In the genomic region with DNA sequence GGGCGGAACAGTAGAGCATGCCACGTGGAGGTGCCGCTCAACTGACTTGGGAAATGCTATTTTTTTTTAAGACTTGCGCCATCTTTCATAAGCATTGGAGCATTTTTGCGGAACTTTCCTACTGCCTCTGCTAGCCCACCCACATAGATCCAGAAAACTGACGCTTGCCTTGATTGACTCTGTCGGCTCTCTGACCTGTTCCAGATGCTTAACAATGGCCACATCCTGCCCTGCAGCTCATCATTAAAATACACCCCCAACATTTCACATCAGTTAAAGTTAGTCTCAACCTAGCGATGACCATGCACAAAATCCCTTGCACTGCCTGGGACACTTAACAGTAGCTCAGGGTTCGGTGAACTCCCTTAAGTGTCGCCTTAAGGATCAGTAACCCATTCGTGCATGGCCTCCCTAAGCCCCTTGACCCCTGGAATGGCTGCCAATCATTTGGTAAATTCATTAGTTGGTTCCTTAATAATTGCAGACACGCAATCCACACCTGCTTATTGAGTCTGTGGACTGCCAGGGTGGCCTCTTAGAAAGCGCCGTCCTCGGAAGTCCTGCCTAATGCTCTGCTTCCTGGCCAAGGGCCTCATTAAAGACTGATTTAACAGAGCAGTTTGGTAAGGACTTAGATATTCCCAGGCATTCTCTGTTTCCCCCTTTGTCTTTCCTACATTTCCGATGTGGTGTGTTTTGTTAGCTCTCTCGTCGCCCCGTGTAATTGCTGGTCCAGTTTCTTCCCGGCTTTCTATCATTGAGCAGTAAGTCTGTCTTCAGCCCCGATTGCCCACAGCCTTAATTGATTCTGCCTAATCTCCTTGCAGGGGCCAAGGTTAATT, we compare ENCODE assay signal across 19 mouse cellular contexts. TPM values are rescaled to one million over a fixed set of nuclear protein-coding genes. Genes with fewer than 3 reads are reported as not detected.
A peak's percentile ranks its signal among the peaks of the same experiment; 100 is the strongest.
DNase-seq lines count a peak whose midpoint lies in the region; ATAC-seq and TF ChIP-seq lines count a peak whose summit lies in the region.
"Had no signal": no experiment of that assay in that cellular context is flagged by ENCODE, and none has a peak within 500 bp of the region (broad histone marks: within the 10 kb centered on the region; RNA-seq: fewer than 3 reads in every experiment).

No protein-coding gene starts in this region.

- ATAC-seq in midbrain, embryonic 11.5 days (ENCODE audit: low FRiP score): no peak
- ATAC-seq in midbrain, embryonic 16.5 days: no peak
- no peak; the same call in 1 of the 2 replicates for ATAC-seq in embryonic facial prominence, embryonic 14.5 days (ENCODE audit: low read depth)
- no peak for ATAC-seq in intestine, embryonic 15.5 days
- ATAC-seq: hindbrain, embryonic 16.5 days; midbrain, embryonic 13.5 days had no signal

- WGBS in midbrain, embryonic 11.5 days: 51% methylated on average over 21 of the region's 21 CpGs
- WGBS in midbrain, embryonic 16.5 days: 38% methylated on average over 21 of the region's 21 CpGs
- 41% methylated on average over 21 of the region's 21 CpGs for WGBS in embryonic facial prominence, embryonic 14.5 days
- 68% methylated on average over 21 of the region's 21 CpGs for WGBS in intestine, embryonic 15.5 days

- peak; percentile 86 for DNase-seq in midbrain, embryonic 11.5 days (ENCODE audit: low spot score, missing footprints)
- peak; percentile 32 for DNase-seq in brain, embryonic 14.5 days (ENCODE audit: low read depth)
- DNase-seq in embryonic facial prominence, embryonic 14.5 days (ENCODE audit: low spot score): peak; percentile 17
- DNase-seq in mesoderm, embryonic 11.5 days (ENCODE audit: low read depth, low spot score): peak; percentile 39
- no peak for DNase-seq in thymus, postnatal 25 days
- DNase-seq: B cell, adult 2 months; cerebellum, adult 2 months; gastrocnemius, postnatal 10 days; heart, adult 18-20 months; kidney, adult 18-20 months; kidney, postnatal 14 days; liver, embryonic 13.5 days; lung, embryonic 14.5 days; lung, postnatal 36 days had no signal

- H3K9ac ChIP-seq in midbrain, embryonic 11.5 days (ENCODE audit: low read length): no peak overlapping the region
- no peak overlapping the region for H3K9ac ChIP-seq in midbrain, embryonic 16.5 days (ENCODE audit: low read depth, low read length)
- H3K9ac ChIP-seq in embryonic facial prominence, embryonic 14.5 days (ENCODE audit: low read depth, low read length): no peak overlapping the region
- no peak overlapping the region for H3K9ac ChIP-seq in intestine, embryonic 15.5 days
- H3K9ac ChIP-seq: heart, embryonic 13.5 days; liver, embryonic 13.5 days; lung, embryonic 14.5 days; midbrain, embryonic 13.5 days had no signal

- H3K27ac ChIP-seq in midbrain, embryonic 11.5 days (ENCODE audit: low read depth, low read length): no peak overlapping the region
- H3K27ac ChIP-seq in midbrain, embryonic 16.5 days (ENCODE audit: low read length): no peak overlapping the region
- H3K27ac ChIP-seq in embryonic facial prominence, embryonic 14.5 days (replicated peaks; ENCODE audit: low read depth, low read length): no peak overlapping the region
- H3K27ac ChIP-seq in intestine, embryonic 15.5 days: no peak overlapping the region
- H3K27ac ChIP-seq: heart, embryonic 13.5 days; liver, embryonic 13.5 days; midbrain, embryonic 13.5 days had no signal

- TF ChIP-seq CTCF in brain, embryonic 14.5 days (IDR thresholded peaks at IDR 0.05; ENCODE audit: borderline replicate concordance, extremely low read depth, insufficient read depth, insufficient read length): no peak

- peaks cover 4% of the 10 kb centered on the region; the same call in 1 of the 2 replicates for H3K27me3 ChIP-seq in midbrain, embryonic 11.5 days (ENCODE audit: control insufficient read depth, insufficient read depth, low read length)
- H3K27me3 ChIP-seq in midbrain, embryonic 16.5 days (ENCODE audit: control insufficient read depth, insufficient read depth, low read depth, low read length): no peaks in the 10 kb centered on the region
- H3K27me3 ChIP-seq in embryonic facial prominence, embryonic 14.5 days (replicated peaks; ENCODE audit: control insufficient read depth, insufficient read depth, low read length): no peaks in the 10 kb centered on the region
- no peaks in the 10 kb centered on the region for H3K27me3 ChIP-seq in intestine, embryonic 15.5 days (replicated peaks)
- H3K27me3 ChIP-seq: liver, embryonic 13.5 days had no signal

- TF ChIP-seq POLR2A in brain, embryonic 14.5 days (IDR thresholded peaks at IDR 0.05; ENCODE audit: borderline replicate concordance, extremely low read depth, insufficient read depth, insufficient read length, poor library complexity, severe bottlenecking): no peak

- no peak overlapping the region for H3K4me3 ChIP-seq in midbrain, embryonic 11.5 days (ENCODE audit: low read depth, low read length)
- H3K4me3 ChIP-seq in midbrain, embryonic 16.5 days (ENCODE audit: low read depth, low read length): no peak overlapping the region
- H3K4me3 ChIP-seq in embryonic facial prominence, embryonic 14.5 days (ENCODE audit: low read depth, low read length): no peak overlapping the region
- H3K4me3 ChIP-seq in intestine, embryonic 15.5 days (replicated peaks): no peak overlapping the region
- H3K4me3 ChIP-seq: heart, embryonic 13.5 days; liver, embryonic 13.5 days; midbrain, embryonic 13.5 days had no signal

- H3K9me3 ChIP-seq in midbrain, embryonic 11.5 days (ENCODE audit: control insufficient read depth, low read length): no peaks in the 10 kb centered on the region
- no peaks in the 10 kb centered on the region for H3K9me3 ChIP-seq in midbrain, embryonic 16.5 days (replicated peaks; ENCODE audit: control insufficient read depth, low read length, poor library complexity, severe bottlenecking)
- no peaks in the 10 kb centered on the region for H3K9me3 ChIP-seq in embryonic facial prominence, embryonic 14.5 days (ENCODE audit: control insufficient read depth, low read length)
- no peaks in the 10 kb centered on the region for H3K9me3 ChIP-seq in intestine, embryonic 15.5 days
- H3K9me3 ChIP-seq: heart, embryonic 13.5 days; liver, embryonic 13.5 days; midbrain, embryonic 13.5 days had no signal

- no peaks in the 10 kb centered on the region for H3K36me3 ChIP-seq in midbrain, embryonic 11.5 days (ENCODE audit: control insufficient read depth, insufficient read depth, low read length)
- no peaks in the 10 kb centered on the region for H3K36me3 ChIP-seq in midbrain, embryonic 16.5 days (ENCODE audit: control insufficient read depth, insufficient read depth, low read length)
- no peaks in the 10 kb centered on the region for H3K36me3 ChIP-seq in embryonic facial prominence, embryonic 14.5 days (ENCODE audit: control insufficient read depth, insufficient read depth, low read length)
- H3K36me3 ChIP-seq in intestine, embryonic 15.5 days: no peaks in the 10 kb centered on the region
- H3K36me3 ChIP-seq: heart, embryonic 13.5 days; liver, embryonic 13.5 days; midbrain, embryonic 13.5 days had no signal

- peaks cover 9% of the 10 kb centered on the region for H3K4me1 ChIP-seq in midbrain, embryonic 11.5 days (ENCODE audit: control insufficient read depth, insufficient read depth, low read length)
- H3K4me1 ChIP-seq in midbrain, embryonic 16.5 days (ENCODE audit: control insufficient read depth, insufficient read depth, low read length): no peaks in the 10 kb centered on the region; the same call in 1 of the 2 replicates
- no peaks in the 10 kb centered on the region for H3K4me1 ChIP-seq in embryonic facial prominence, embryonic 14.5 days (ENCODE audit: control insufficient read depth, insufficient read depth, low read length)
- H3K4me1 ChIP-seq in intestine, embryonic 15.5 days (replicated peaks): no peaks in the 10 kb centered on the region
- H3K4me1 ChIP-seq: heart, embryonic 13.5 days; liver, embryonic 13.5 days had no signal

- H3K4me2 ChIP-seq in midbrain, embryonic 11.5 days: no peak overlapping the region
- H3K4me2 ChIP-seq in midbrain, embryonic 16.5 days (ENCODE audit: low read length): no peak overlapping the region
- no peak overlapping the region for H3K4me2 ChIP-seq in embryonic facial prominence, embryonic 14.5 days (ENCODE audit: low read depth, low read length)
- no peak overlapping the region for H3K4me2 ChIP-seq in intestine, embryonic 15.5 days (replicated peaks)
- H3K4me2 ChIP-seq: heart, embryonic 13.5 days; liver, embryonic 13.5 days; lung, embryonic 14.5 days; midbrain, embryonic 13.5 days had no signal

RNA-seq across cellular contexts. Expression of a gene that starts 25.7 kb away (rescaled TPM):
- 0.18 and 0.44 TPM in 2 replicates for polyA plus RNA-seq in midbrain, embryonic 11.5 days (2014; fragmentation: Nextera tagmentation; extraction: Ambion mirVana)
- polyA plus RNA-seq in midbrain, embryonic 16.5 days (2015; fragmentation: Nextera tagmentation; extraction: Ambion mirVana): 0.51 and 0.90 TPM in 2 replicates
- 0.68 and 1.6 TPM in 2 replicates for polyA plus RNA-seq in brain, embryonic 14.5 days (2012; rRNA removed)
- 2.1 and 2.7 TPM in 2 replicates for polyA plus RNA-seq in embryonic facial prominence, embryonic 14.5 days (2014; fragmentation: Nextera tagmentation; extraction: Ambion mirVana)
- 0.03 and 0.14 TPM in 2 replicates for polyA plus RNA-seq in intestine, embryonic 15.5 days (2015; fragmentation: Nextera tagmentation; extraction: Ambion mirVana)
